Mouse (Mus musculus) MEL (cell line): ENCODE data around the gene Rhcg. TPM values are rescaled to one million over a fixed set of nuclear protein-coding genes. Genes with fewer than 3 reads are reported as not detected.

Experiments
- DNase-seq: peaks from one replicate; pipeline ENCODE4 v3.0.0; 2011; ENCODE audit warnings: low read depth, low spot score
- H3K27ac ChIP-seq: 2 replicates; pipeline ENCODE4 v1.5.1; 2012; ENCODE audit warnings: low read depth, mild to moderate bottlenecking, control low read depth, low read length, moderate library complexity; ENCODE audit not compliant: control insufficient read depth
- H3K27me3 ChIP-seq, 2 experiments: fragments of 150-350 bp in 1 of 2; sonication (generic) in 1 of 2; 2 replicates each; pipeline ENCODE4 v1.6.1; 2012; ENCODE audit warnings: low read length in 2 of 2, mild to moderate bottlenecking in 2 of 2, improper control_type of control experiment in 1 of 2, moderate library complexity in 1 of 2; ENCODE audit not compliant: insufficient read depth in 2 of 2, control insufficient read depth in 1 of 2
- H3K36me3 ChIP-seq, 2 experiments: 2 replicates each; pipeline ENCODE4 v1.6.1; 2012 to 2014; ENCODE audit warnings: low read length in 2 of 2, improper control_type of control experiment in 1 of 2, inconsistent platforms in 1 of 2, mild to moderate bottlenecking in 1 of 2; ENCODE audit not compliant: insufficient read depth in 2 of 2, control insufficient read depth in 1 of 2
- H3K4me1 ChIP-seq, 2 experiments: fragments of 150-350 bp in 1 of 2; sonication (generic) in 1 of 2; 2 replicates each; pipeline ENCODE4 v1.6.1; 2012; ENCODE audit warnings: low read length in 2 of 2, improper control_type of control experiment in 1 of 2, mild to moderate bottlenecking in 1 of 2; ENCODE audit not compliant: insufficient read depth in 2 of 2, control insufficient read depth in 1 of 2
- H3K4me3 ChIP-seq, 2 experiments: fragments of 150-350 bp in 1 of 2; sonication (generic) in 1 of 2; 2 replicates each; pipeline ENCODE4 v1.5.1; 2012; ENCODE audit warnings: low read depth in 2 of 2, low read length in 2 of 2, mild to moderate bottlenecking in 2 of 2, moderate library complexity in 2 of 2, control low read depth in 1 of 2, improper control_type of control experiment in 1 of 2; ENCODE audit not compliant: control insufficient read depth in 1 of 2, insufficient read depth in 1 of 2
- H3K79me2 ChIP-seq: 2 replicates; pipeline ENCODE4 v1.6.1; 2012; ENCODE audit warnings: mild to moderate bottlenecking, low read length, moderate library complexity; ENCODE audit not compliant: control insufficient read depth, poor library complexity, insufficient read depth
- H3K9ac ChIP-seq: 2 replicates; pipeline ENCODE4 v1.6.1; 2012; ENCODE audit warnings: low read depth, mild to moderate bottlenecking, control low read depth, low read length, moderate library complexity; ENCODE audit not compliant: control insufficient read depth, poor library complexity, severe bottlenecking
- H3K9me3 ChIP-seq: fragments of 150-350 bp; sonication (generic); replicated peaks from 2 replicates; pipeline ENCODE4 v1.6.1; 2012; ENCODE audit warnings: mild to moderate bottlenecking, low read length, improper control_type of control experiment, moderate library complexity; ENCODE audit not compliant: insufficient read depth
- BHLHE40 ChIP-seq: IDR thresholded peaks from 2 replicates; pipeline ENCODE4 v1.6.1; 2012; ENCODE audit warnings: low read depth, mild to moderate bottlenecking, inconsistent platforms, low read length, improper control_type of control experiment, borderline replicate concordance
- CHD1 ChIP-seq: IDR thresholded peaks from 2 replicates; pipeline ENCODE4 v1.6.1; 2012; ENCODE audit warnings: low read depth, mild to moderate bottlenecking, inconsistent platforms, low read length, improper control_type of control experiment
- CHD2 ChIP-seq: IDR thresholded peaks from 2 replicates; pipeline ENCODE4 v1.6.1; 2011; ENCODE audit warnings: low read length, improper control_type of control experiment
- CTCF ChIP-seq, 3 experiments: IDR thresholded peaks in 2 of 3; conservative IDR thresholded peaks in 1 of 3; 2 replicates each; pipeline ENCODE4 v1.5.1; 2011 to 2012; ENCODE audit warnings: low read length in 3 of 3, low read depth in 2 of 3, mild to moderate bottlenecking in 2 of 3, improper control_type of control experiment in 1 of 3, inconsistent platforms in 1 of 3, mixed read lengths in 1 of 3, moderate library complexity in 1 of 3; ENCODE audit not compliant: control insufficient read depth in 1 of 3, insufficient read depth in 1 of 3, poor library complexity in 1 of 3, severe bottlenecking in 1 of 3
- E2F4 ChIP-seq: IDR thresholded peaks from 2 replicates; pipeline ENCODE4 v1.6.1; 2011; ENCODE audit warnings: low read depth, low read length, improper control_type of control experiment, borderline replicate concordance
- ETS1 ChIP-seq: IDR thresholded peaks from 2 replicates; pipeline ENCODE4 v1.6.1; 2012; ENCODE audit warnings: low read depth, mild to moderate bottlenecking, inconsistent platforms, low read length, improper control_type of control experiment, moderate library complexity
- HCFC1 ChIP-seq: IDR thresholded peaks from 2 replicates; pipeline ENCODE4 v1.6.1; 2012; ENCODE audit warnings: low read depth, mild to moderate bottlenecking, inconsistent platforms, low read length, improper control_type of control experiment, moderate library complexity
- JUND ChIP-seq: IDR thresholded peaks from 2 replicates; pipeline ENCODE4 v1.6.1; 2011; ENCODE audit warnings: low read depth, mild to moderate bottlenecking, improper control_type of control experiment, low read length
- MAX ChIP-seq: IDR thresholded peaks from 2 replicates; pipeline ENCODE4 v1.6.1; 2011; ENCODE audit warnings: low read length, improper control_type of control experiment
- MAZ ChIP-seq: IDR thresholded peaks from 2 replicates; pipeline ENCODE4 v1.6.1; 2012; ENCODE audit warnings: low read depth, mild to moderate bottlenecking, inconsistent platforms, low read length, improper control_type of control experiment
- MXI1 ChIP-seq: IDR thresholded peaks from 2 replicates; pipeline ENCODE4 v1.6.1; 2011; ENCODE audit warnings: mild to moderate bottlenecking, low read depth, low read length, improper control_type of control experiment
- MYB ChIP-seq: IDR thresholded peaks from 2 replicates; pipeline ENCODE4 v1.6.1; 2011; ENCODE audit warnings: mild to moderate bottlenecking, low read depth, low read length, improper control_type of control experiment
- NELFE ChIP-seq: IDR thresholded peaks from 2 replicates; pipeline ENCODE4 v1.6.1; 2011; ENCODE audit warnings: low read depth, low read length, improper control_type of control experiment
- NRF1 ChIP-seq: IDR thresholded peaks from 2 replicates; pipeline ENCODE4 v1.6.1; 2014; ENCODE audit warnings: low read depth, mild to moderate bottlenecking, inconsistent platforms, low read length, improper control_type of control experiment, moderate library complexity; ENCODE audit not compliant: poor library complexity, insufficient read depth, severe bottlenecking
- POLR2AphosphoS2 ChIP-seq: IDR thresholded peaks from 2 replicates; pipeline ENCODE4 v1.6.1; 2011; ENCODE audit warnings: low read length, improper control_type of control experiment
- POLR2AphosphoS5 ChIP-seq: IDR thresholded peaks from 2 replicates; pipeline ENCODE4 v1.6.1; 2012; ENCODE audit warnings: low read depth, borderline replicate concordance, mild to moderate bottlenecking, inconsistent platforms, low read length, moderate library complexity, mixed read lengths
- SIN3A ChIP-seq: IDR thresholded peaks from 2 replicates; pipeline ENCODE4 v1.6.1; 2012; ENCODE audit warnings: low read length, improper control_type of control experiment, inconsistent platforms
- TBP ChIP-seq: IDR thresholded peaks from 2 replicates; pipeline ENCODE4 v1.8.0; 2011; ENCODE audit warnings: low read depth, low read length, improper control_type of control experiment
- UBTF ChIP-seq: IDR thresholded peaks from 2 replicates; pipeline ENCODE4 v1.6.1; 2012; ENCODE audit warnings: low read depth, mild to moderate bottlenecking, inconsistent platforms, low read length, improper control_type of control experiment, moderate library complexity, borderline replicate concordance; ENCODE audit not compliant: insufficient read depth
- USF1 ChIP-seq: IDR thresholded peaks from 2 replicates; pipeline ENCODE4 v1.6.1; 2014; ENCODE audit warnings: low read depth, mild to moderate bottlenecking, inconsistent platforms, low read length, improper control_type of control experiment, moderate library complexity
- ZMIZ1 ChIP-seq: IDR thresholded peaks from 2 replicates; pipeline ENCODE4 v1.6.1; 2012; ENCODE audit warnings: low read depth, mild to moderate bottlenecking, inconsistent platforms, low read length, improper control_type of control experiment, moderate library complexity
- polyA plus RNA-seq, 2 experiments: library from polyadenylated mRNA; stranded (reverse) in 1 of 2; unstranded in 1 of 2; fragments of >175 nt in 1 of 2; fragments of >200 nt in 1 of 2; gene quantifications; 2 replicates each; pipeline versions ENCODE4 v1.2.1 to v1.2.4; 2012; ENCODE audit warnings: low replicate concordance in 2 of 2, low read depth in 1 of 2; ENCODE audit not compliant: insufficient read length in 2 of 2, insufficient read depth in 1 of 2, missing spikeins in 1 of 2
- total RNA-seq: library from RNA; depleted of rRNA; stranded (reverse); fragments of 300-350 nt; gene quantifications from 2 replicates; pipeline ENCODE4 v1.2.3, GENCODE M21; 2012

Rhcg gene
- total and polyA plus RNA-seq, 3 experiments = not detected

GRCm38 (mm10) chr7:79578851-79579241 lies 38.6 kb downstream of the Rhcg start:
- no peaks in the 10 kb centered on the region for H3K4me1 ChIP-seq
- H3K36me3 ChIP-seq = no peaks in the 10 kb centered on the region
- H3K27ac ChIP-seq = no peak overlapping the region
- no peaks in the 10 kb centered on the region for H3K9me3 ChIP-seq
- H3K9ac ChIP-seq = no peak overlapping the region
- H3K27me3 ChIP-seq = peaks cover 0 to 7% of the 10 kb centered on the region in 2 experiments; a peak in 3 of 4 replicates
- H3K79me2 ChIP-seq = no peaks in the 10 kb centered on the region
- H3K4me3 ChIP-seq = no peak overlapping the region
- no peak for TF ChIP-seq TBP
- TF ChIP-seq USF1 = no peak
- TF ChIP-seq MXI1 = no peak
- TF ChIP-seq, all 39 proteins: peak for 0
- no peak for DNase-seq

GRCm38 (mm10) chr7:79577931-79578850 lies 39.3 kb downstream of the Rhcg start:
- no peak for DNase-seq
- Histone ChIP-seq H3K79me2 (no peaks in the 10 kb centered on the region), H3K9me3 (no peaks in the 10 kb centered on the region)
- TF ChIP-seq MAZ = no peak
- no peak for TF ChIP-seq USF1
- TF ChIP-seq ETS1 = no peak
- TF ChIP-seq HCFC1 = no peak
- TF ChIP-seq ZMIZ1 = no peak
- TF ChIP-seq BHLHE40 = no peak
- no peak for TF ChIP-seq CHD2
- no peak for TF ChIP-seq MXI1
- TF ChIP-seq, all 39 proteins: peak for 0
- Histone ChIP-seq H3K4me3 (no peak overlapping the region), H3K27ac (no peak overlapping the region), H3K27me3 (peaks cover 0 to 4% of the 10 kb centered on the region in 2 experiments; a peak in 3 of 4 replicates), H3K36me3 (no peaks in the 10 kb centered on the region), H3K9ac (no peak overlapping the region), H3K4me1 (no peaks in the 10 kb centered on the region)

- H3K27ac ChIP-seq = no peak overlapping the region
- no peaks in the 10 kb centered on the region for H3K9me3 ChIP-seq
- no peaks in the 10 kb centered on the region for H3K36me3 ChIP-seq
- H3K4me3 ChIP-seq = no peak overlapping the region
- no peaks in the 10 kb centered on the region for H3K4me1 ChIP-seq
- no peaks in the 10 kb centered on the region for H3K27me3 ChIP-seq
- DNase-seq = no peak
- TF ChIP-seq MAZ (no peak), SIN3A (no peak), POLR2AphosphoS5 (no peak), NELFE (no peak), E2F4 (no peak), MAX (no peak), HCFC1 (no peak), MYB (no peak), CTCF (IDR thresholded peaks at IDR 0.05 in 2 of 3, conservative IDR thresholded peaks at IDR 0.05 in 1 of 3; ENCODE audit: control insufficient read depth in 1 of 3, insufficient read depth in 1 of 3, low read depth in 2 of 3, low read length in 3 of 3, poor library complexity in 1 of 3, severe bottlenecking in 1 of 3) (no peak), POLR2AphosphoS2 (no peak), JUND (no peak), TBP (no peak), NRF1 (no peak), UBTF (no peak), CHD1 (no peak)
- no peak overlapping the region for H3K9ac ChIP-seq
- H3K79me2 ChIP-seq = no peaks in the 10 kb centered on the region
Observed at GRCm38 (mm10) chr7:79577096-79577874, 40.2 kb downstream of the Rhcg start.
